Mouse (Mus musculus): Measurements from ENCODE around the gene 5730522E02Rik. TPM values are rescaled to one million over a fixed set of nuclear protein-coding genes. Genes with fewer than 3 reads are reported as not detected.
"Not testable (repeated sequence)": the region's sequence is repeated elsewhere in the genome, so short reads cannot be mapped to it uniquely, and the experiment has no call there.

Gene 5730522E02Rik
- total RNA-seq (2021): under 1 TPM in 1 of 2 experiments, not detected in 1; 0.30 TPM
- long read RNA-seq, experiment 1: 0 reads
- long read RNA-seq, experiment 2: 0 reads

DNA sequence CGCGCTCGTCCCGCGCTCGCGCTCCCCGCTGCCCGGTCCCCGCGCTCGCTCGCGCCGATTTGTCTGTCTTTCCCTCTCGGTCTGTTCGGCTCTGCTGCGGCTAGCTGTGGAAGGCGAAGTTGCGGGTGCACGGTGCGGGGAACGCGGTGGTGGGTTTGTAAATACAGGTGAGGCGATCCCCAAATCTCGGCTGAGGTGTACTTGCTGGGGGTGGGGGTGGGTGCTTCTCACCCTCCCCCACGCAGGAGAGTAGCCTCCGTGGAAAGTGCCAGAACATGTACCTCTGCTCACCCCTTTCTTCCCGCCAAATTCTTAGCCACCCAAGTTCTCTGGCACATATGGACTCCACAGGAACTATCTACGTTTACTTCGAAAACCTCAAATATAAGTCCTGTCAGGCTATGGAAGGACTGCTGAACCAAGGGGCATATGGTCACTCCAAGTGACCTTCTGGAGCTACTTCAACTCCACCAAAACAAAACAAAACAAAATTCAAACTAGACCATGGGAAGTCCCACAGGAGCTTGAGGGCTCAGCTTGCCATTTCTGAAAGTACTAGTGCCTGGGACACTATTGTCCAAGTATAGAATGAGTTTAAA, at the start of gene 5730522E02Rik:
TSS of gene 5730522E02Rik (minus strand) at position 182 of the 599 bp plus-strand sequence.
- DNase-seq (ENCODE audit: low spot score in 2 of 2): no peak

DNA sequence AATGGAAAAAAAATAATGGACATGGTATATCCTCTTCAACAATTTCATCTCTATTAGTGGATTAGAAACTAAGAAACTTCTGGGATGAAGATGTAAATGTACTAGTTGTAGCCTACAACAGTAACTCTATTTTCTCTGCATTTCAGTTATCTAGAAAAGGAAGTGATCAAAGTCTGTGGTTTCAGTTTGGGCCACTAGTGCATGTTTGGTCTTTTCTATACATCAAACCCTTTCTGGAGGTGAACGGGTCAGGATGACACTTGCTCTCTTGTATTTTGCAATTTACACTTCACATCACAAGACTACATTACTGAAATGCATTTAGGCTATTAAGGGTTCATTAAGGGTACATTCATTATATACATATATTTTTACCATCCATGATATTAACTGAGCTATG, 26.0 kb upstream of the 5730522E02Rik start:
- no peak for DNase-seq (ENCODE audit: low spot score in 2 of 2)

DNA sequence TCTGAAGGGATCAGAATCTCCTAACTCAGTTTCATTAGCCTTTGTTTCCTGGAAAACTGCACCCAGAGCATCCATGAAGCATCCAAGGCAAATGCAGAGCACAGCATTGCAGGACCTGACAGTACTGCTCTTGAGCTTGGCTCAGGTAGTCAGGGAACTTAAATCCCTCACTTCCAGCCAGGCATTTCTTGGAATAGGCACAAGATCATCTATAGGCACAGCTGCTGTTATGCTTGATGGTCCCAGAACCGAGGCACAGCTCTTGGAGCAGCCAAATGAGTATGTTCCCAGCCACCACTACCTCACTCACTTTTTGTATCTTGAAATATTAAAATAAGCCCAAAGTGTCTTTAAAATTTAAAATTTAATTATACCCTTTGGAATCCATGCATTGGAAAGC, 19.3 kb upstream of the 5730522E02Rik start:
- DNase-seq (ENCODE audit: low spot score in 2 of 2): no peak

DNA sequence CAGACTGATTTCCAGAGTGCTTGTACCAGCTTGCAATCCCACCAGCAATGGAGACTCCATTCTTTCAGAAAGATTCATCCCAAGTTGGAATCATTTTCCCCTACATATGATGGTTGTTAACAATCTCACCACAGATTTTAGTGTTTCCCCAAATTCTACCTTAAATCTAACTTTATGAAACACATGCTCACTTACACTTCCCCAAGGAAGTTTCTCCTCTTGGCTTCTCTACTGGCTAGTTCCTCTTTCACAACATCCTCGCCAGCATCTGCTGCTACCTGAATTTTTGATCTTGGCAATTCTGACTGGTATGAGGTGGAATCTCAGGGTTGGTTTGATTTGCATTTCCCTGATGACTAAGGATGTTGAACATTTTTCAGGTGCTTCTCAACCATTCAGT, 3.1 kb upstream of the 5730522E02Rik start:
- not testable (repeated sequence) for DNase-seq (ENCODE audit: low spot score in 2 of 2)

DNA sequence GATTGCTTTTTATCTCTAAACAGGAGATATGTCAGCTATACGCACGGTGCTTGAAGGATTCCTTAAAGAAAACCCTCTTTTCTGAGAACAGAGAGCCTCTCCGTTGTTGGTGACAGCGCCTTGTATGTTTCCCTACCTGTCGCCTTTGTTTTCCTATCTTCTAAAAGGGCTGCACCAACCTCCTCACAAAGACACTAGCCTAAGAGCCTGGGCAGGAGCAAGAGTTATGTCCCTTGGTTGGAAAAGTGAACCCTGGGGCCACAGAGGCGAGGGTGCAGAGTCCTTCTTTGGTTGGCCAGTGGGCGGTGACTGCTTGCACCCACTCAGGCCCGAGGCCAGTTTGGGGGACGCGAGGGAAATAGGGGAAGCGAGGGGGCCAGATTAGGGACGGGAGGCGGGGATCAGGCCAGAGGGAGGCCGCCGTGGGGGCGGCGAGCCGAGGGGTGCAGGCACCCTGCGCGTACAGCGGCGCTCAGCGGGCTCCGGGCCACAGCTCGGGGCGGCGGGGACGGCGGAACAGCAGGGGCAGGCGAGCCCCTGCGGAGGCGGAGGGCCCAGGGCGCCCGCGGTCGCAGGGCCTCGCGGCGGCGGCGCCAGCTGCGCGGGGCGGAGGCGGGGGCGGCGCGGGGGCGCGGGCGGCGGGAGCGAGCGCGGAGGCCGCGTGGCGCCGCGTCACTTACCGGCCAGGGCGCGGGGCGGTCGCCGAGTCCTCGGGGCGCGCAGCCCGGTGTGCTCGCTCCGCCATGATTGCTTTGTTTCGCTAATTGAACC, 567 bp downstream of the 5730522E02Rik start:
- peak; percentile 51 to 62 for DNase-seq (ENCODE audit: low spot score in 2 of 2)

DNA sequence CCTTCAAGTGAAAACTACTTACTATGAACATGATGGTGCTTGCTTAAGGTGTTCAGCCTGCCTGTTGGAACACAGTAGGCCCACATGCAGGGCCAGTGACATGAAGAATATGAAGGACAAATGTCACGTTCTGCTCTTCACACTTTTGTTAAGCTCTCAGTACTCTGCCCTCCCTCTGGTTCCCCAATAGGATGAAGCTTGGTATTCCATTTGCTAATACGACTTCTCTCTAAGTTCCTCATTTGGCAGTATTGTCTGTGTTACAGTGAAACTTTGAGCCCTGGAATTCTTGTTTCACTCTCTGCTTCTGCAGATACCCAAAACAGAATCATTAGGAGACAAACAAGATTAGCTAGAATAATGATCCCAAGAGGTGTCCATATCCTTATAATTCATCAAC, 7.1 kb downstream of the 5730522E02Rik start:
- DNase-seq (ENCODE audit: low spot score in 2 of 2): no peak

DNA sequence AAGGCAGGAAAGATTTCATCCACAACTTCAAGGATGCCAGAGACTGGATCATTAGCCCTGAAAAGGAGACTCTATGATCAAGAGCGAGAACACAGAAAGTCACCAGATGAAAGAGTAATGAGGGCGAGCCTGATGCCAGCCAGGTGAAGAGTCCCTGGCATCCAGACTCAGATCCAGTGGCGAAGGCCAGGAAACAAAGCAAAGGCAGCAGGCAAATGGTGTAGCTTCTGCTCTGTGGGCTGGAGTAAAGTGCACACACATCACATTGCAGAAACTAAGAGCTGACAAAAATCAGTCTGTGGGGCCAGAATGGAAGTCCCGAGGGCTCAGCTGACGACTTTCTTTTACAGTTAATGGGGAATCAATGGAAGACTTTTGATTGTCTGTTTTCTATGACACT, 7.7 kb downstream of the 5730522E02Rik start:
- no peak for DNase-seq (ENCODE audit: low spot score in 2 of 2)

DNA sequence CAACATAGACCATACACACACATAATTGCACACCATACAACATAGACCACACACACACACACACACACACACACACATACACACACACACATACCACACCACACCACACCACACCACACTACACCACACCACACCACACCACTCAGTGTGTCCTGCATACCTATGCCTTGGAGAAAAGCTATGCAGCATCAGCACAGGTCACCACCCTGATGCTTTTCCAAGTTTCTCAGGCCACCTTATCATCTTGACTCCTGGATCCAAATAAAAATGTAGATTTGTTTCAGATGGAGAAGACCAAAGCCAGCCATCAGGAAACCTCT, 8.8 kb downstream of the 5730522E02Rik start:
- DNase-seq (ENCODE audit: low spot score in 2 of 2): no peak

DNA sequence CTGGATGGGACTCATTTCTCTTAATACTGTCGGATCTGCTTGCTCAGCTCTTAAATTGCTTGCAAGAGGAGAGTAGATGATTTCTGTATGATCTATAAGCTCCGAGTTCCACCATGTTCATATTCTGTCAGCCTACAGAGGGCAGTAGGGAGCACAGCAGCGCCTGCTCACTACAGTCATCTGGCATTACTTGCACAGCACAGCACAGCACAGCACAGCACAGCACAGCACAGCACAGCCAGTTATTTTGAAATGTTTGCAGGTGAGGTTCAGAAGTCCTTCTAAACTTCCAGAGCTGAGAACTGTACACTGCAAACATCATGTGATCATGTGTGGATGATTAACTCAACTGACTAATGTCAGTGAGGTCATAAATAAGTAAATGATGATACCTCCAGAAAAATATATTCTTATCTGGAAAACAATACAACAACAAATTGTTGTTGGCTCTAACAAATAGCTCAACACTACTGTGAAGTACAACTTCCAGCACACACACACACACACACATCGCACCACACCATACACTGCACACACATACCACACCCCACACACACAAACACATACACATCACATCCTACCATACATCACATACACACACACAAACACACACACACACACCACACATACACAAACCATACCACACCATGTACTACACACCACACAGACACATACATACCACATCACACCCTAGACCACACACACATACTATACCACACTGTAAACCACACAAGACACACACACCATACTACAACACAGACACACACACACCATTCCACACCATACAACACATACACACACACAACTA, 9.4 kb downstream of the 5730522E02Rik start:
- peak; percentile 50 to 52 for DNase-seq (ENCODE audit: low spot score in 2 of 2)

DNA sequence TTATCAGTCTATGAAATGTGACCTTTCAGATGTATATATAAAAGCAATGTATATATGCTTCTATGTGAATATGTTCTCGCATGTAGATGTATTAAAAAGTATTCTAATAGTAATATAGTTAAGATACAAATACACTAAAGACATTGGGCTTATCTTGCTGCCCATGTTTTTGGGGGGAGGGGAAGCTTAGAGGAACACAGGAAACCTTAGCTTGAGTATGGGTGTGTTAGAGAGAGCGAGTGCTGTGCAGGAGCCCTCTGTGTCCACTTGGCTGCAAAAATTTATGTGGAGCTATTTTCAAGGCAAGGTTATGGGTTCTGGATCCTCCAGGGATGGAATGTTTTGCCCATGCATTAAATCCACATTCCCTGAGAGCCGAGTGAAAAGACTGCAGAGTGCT, 15.1 kb downstream of the 5730522E02Rik start:
- no peak for DNase-seq (ENCODE audit: low spot score in 2 of 2)

DNA sequence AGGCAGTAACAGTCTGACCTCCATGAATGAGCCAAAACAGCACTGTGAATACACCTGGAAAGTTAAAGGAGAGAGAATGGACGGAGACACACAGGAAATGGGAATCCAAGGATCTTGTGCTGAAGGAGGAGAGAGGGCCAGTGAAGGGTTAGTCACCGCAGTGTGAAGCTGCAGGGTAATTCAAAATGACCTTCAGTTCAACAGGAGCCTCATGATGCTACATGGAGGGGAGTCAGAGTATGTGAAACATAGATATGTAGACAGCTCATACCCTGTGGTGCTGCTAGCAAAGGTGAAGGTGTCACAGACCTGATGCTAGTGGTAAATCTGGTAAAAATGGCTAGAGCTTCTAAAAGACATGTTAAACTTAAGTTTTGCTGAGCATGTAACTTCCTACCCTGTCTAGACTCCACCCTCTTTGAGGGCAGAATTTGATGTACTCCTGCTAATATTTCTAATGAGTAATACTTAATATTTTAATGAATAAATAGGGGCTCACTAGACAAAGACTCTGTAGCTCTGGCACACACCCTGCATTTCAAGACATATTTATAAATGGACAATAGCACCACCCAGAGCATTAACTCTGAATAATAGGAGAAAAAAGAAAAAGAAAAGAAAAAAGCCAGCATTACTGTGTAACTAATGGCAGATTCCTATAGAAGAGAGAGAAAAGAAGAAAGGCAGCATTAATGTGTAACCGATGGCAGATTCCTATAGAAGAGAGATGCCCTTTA, 23.2 kb downstream of the 5730522E02Rik start:
- no peak for DNase-seq (ENCODE audit: low spot score in 2 of 2)

DNA sequence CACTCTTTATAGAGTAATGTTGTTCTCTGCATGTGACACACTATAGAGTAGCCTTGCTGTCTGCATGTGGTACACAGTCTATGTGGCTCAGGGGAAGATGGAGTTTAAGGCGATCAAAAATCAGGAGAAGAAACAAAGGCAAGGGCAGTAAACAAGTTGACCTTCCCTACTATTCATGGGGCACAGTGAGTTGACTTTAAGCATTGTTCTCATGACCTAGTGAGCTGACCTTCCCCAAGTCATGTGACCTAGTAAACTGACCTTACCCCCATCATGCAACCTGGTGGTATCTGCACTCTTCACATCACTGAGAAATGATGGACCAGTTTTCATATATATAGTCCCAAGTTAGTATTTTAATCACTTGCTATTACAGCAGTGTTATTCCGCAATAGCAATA, 40.0 kb downstream of the 5730522E02Rik start:
- no peak for DNase-seq (ENCODE audit: low spot score in 2 of 2)

DNA sequence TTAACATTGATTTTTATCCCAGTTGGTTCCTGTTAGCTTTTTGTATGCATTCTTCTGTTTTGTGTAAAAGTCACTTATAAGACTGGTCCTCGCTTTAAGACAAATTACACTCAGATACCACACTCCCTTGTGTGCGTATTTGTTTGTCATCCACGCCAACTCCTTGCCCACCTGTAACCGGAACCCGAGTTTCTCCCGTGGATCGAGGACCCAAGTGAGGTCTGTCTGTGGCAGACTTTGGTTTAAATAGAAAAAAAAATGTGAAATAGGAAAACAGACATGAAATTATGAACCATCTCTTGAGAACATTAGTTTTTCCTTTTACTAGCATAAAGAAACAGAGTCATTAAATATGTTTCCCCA, 43.0 kb downstream of the 5730522E02Rik start:
- no peak for DNase-seq (ENCODE audit: low spot score in 2 of 2)

DNA sequence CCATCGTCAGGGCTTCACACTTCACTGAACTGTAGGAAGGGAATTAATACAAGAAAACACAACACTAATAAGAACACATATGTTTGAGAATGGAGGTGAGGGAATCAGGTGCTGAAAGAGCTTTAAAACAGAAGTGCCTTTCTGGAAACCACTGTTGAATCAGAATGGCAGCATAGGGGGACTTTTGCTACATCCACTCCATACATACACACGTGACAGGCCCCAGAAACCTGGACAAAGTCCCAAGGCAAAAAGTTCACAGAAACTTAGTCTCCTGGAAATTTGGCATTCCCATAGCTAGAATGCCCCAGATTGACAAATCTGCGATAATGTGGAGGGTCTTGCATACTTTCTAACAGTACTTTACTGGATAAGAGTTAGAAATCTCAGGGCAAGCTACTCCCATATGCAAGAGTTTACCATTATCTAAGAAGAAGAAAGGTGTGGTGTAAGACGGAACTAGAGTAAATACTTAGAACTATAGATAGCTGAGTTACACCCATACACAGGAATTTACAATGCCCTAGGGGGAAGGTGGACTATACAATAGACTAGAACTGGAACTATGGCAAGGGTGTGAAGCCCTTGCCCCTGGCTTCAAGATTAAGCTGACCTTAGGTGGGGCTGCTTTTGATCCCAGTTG, 43.5 kb downstream of the 5730522E02Rik start:
- no peak for DNase-seq (ENCODE audit: low spot score in 2 of 2)

DNA sequence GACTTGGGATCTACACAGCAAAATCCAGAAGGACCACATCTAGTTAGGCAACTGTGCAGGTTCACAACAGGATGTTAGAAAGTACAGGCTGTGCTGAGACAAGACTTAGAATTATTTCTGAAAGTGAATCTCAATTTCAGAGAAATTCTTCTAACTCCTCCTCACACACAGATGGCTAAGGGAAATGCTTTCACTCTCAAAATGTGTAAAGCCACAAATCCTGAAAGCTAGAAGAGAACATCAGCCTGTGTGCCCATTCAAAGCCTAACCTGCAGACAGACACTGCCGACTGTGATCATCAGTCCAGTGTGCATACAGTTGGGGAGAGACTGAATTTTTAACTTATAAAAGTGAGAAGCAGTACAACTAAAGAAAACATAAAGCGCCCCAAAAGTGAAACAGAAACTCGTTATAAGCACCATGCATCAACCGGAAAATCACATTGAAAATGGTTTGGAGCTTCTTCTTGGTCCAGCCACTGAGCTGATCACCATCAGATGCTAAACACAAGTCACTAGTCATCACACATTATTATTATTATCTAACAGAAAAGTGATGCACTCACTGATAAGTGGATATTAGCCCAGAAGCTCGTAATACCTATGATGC, 45.8 kb downstream of the 5730522E02Rik start:
- no peak for DNase-seq (ENCODE audit: low spot score in 2 of 2)

DNA sequence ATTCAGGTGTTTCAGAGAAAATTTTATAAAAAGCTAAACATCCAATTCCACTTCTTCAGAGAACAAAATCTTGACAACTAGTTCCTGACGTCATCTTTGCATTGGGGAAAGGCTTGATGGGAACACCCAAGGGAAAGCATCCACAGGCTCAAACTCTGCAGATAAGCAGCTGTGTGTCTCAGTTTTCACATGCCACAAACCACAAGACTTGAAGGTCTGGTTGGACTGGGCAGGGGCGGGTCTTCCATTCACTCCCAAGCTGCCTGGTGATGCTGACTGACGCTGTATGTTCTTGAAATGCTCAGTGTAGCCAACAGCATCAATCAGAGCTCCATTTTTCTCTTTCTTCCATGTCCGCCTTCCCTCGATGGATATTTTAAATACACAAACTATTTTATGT, 49.2 kb downstream of the 5730522E02Rik start:
- no peak for DNase-seq (ENCODE audit: low spot score in 2 of 2)

DNA sequence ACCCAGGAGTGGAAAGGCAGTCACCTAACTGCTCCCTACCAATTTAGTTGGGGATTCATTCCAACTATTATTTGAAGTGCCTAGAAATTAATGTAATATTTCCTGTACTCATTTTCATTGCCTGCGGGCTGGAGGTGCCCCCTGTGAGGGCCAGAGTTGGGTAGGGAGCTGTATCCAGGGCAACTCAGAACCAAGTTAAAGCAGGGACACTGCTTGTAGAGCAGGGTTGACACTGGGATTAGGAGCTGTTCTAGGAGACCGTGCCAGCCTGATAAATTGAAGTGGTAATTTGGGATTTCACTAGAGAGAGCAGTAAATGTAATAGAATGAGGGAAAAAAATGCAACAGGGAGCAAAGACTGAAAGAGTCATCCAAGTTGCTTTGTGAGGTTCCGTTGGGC, 51.5 kb downstream of the 5730522E02Rik start:
- DNase-seq (ENCODE audit: low spot score in 2 of 2): no peak

DNA sequence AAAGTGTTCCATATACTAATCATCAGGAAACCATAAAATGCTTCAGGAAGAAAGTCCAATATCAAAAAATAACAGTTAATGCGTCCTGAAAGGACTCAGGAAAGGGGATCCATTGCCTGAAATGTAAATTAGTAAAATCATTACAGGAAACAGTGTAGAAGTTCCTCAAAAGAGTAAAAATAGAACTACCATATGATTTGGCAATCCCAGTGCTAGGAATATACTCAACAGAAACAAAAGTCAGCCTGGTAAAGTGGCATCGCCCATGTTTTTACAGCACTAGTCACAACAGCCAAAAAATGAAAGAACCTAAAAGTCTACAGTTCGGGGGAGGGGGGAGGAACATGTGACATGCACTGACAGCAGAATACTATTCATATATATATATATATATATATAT, 70.5 kb downstream of the 5730522E02Rik start:
- DNase-seq (ENCODE audit: low spot score in 2 of 2): no peak

DNA sequence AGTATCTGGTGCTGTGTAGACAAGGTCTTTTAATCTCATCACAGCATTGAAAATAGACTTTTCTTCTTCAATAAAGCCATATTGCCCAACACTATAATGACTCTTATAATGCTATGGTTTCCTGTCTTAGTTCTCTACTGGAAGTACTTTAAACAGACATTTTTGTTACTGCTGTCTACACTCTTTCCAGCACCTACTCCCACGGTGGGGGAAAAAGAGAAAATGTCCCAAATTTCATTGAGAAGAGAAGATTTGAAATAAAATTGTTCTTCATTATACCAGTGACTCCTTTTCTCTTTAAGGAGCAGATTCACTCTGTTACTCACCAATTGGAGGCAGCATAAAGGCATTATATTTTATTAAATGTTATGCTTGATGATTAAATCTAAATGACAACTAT, 72.5 kb downstream of the 5730522E02Rik start:
- DNase-seq (ENCODE audit: low spot score in 2 of 2): no peak

DNA sequence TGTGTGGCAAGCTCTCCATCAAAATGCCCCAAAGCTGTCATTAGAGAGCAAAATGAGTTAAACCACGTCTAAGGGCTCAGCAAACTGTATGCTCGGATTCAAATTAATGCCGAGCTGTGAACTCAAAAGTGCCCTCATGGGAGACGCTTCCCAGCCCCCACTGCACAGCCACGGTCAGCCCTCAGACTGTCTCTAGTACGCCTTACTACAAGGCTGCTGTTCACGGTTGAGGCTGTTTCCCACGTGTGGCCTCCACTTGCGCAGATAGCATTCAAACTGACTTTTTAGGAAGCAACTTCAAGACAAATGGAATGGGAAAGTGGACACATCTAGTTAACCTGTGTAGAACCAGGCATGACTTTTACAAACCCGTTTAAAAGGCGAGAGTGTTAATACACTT, 79.7 kb downstream of the 5730522E02Rik start:
- no peak for DNase-seq (ENCODE audit: low spot score in 2 of 2)

DNA sequence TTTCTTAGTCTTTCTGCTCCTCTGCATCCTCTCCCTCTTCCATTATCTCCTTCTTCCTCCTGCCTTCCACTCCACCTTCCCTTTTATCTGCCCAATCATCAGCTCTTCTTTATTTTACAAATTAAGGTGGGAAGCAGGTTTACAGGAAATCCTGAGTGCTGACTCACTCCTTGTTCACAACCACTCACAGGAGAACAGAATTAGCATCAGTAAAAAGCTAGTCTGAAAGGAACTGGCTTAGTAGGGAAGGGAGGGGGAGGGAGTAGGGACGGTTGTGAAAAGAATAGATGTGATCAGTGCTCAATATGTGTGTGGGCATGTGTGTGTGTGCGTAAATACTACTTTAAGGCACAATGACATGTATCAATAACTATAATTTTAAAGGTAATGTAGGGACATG, 81.5 kb downstream of the 5730522E02Rik start:
- DNase-seq (ENCODE audit: low spot score in 2 of 2): no peak

Data from adrenal gland, adult 18-20 months (tissue).